Mouse (Mus musculus) forebrain, embryonic 11.5 days (tissue): ENCODE results near the gene Bri3. TPM values are rescaled to one million over a fixed set of nuclear protein-coding genes. Genes with fewer than 3 reads are reported as not detected.

Experiments used
- ATAC-seq: fragments of 200-750 bp; cut with Nextera tagmentation; replicated peaks from 2 replicates; pipeline ENCODE4 v1.8.0; 2017; ENCODE audit warnings: moderate TSS enrichment; ENCODE audit not compliant: low FRiP score
- DNase-seq: peaks from one replicate; pipeline ENCODE4 v3.0.0-alpha.2; 2017; ENCODE audit warnings: low spot score
- H3K27ac ChIP-seq: fragments of 300-500 bp; sonication (generic); 2 replicates; pipeline ENCODE4 v1.5.1; 2014; ENCODE audit warnings: low read depth, low read length
- H3K27me3 ChIP-seq: fragments of 300-500 bp; sonication (generic); 2 replicates; pipeline ENCODE4 v1.6.1; 2014; ENCODE audit warnings: mild to moderate bottlenecking, low read length, mixed read lengths; ENCODE audit not compliant: control insufficient read depth, insufficient read depth
- H3K36me3 ChIP-seq: fragments of 300-500 bp; sonication (generic); 2 replicates; pipeline ENCODE4 v1.6.1; 2014; ENCODE audit warnings: mild to moderate bottlenecking, low read length, moderate library complexity, mixed read lengths; ENCODE audit not compliant: control insufficient read depth, insufficient read depth
- H3K4me1 ChIP-seq: fragments of 300-500 bp; sonication (generic); replicated peaks from 2 replicates; pipeline ENCODE4 v1.6.1; 2014; ENCODE audit warnings: low read length, mixed read lengths; ENCODE audit not compliant: control insufficient read depth, insufficient read depth
- H3K4me2 ChIP-seq: fragments of 300-500 bp; sonication (generic); 2 replicates; pipeline ENCODE4 v1.6.1; 2014; ENCODE audit warnings: low read depth, mild to moderate bottlenecking, low read length, moderate library complexity, mixed read lengths; ENCODE audit not compliant: severe bottlenecking
- H3K4me3 ChIP-seq: fragments of 300-500 bp; sonication (generic); 2 replicates; pipeline ENCODE4 v1.5.1; 2014; ENCODE audit warnings: low read depth, low read length
- H3K9ac ChIP-seq: fragments of 300-500 bp; sonication (generic); 2 replicates; pipeline ENCODE4 v1.6.1; 2014; ENCODE audit warnings: low read length
- H3K9me3 ChIP-seq: fragments of 300-500 bp; sonication (generic); 2 replicates; pipeline ENCODE4 v1.6.1; 2016; ENCODE audit warnings: low read length, mixed read lengths; ENCODE audit not compliant: control insufficient read depth
- WGBS: fragments of 180-500 bp; shearing (Covaris S2); extraction: QIAGEN DNeasy Blood & Tissue Kit; methylation state at CpG from one replicate; pipeline ENCODE4 v1.1.7; 2014; 5-methylcytosine and 5-hydroxymethylcytosine counted together
- polyA plus RNA-seq: library from polyadenylated mRNA; unstranded; fragments of >200 nt; fragmentation: Nextera tagmentation; extraction: Ambion mirVana; gene quantifications from 2 replicates; pipeline ENCODE4 v1.2.1, GENCODE M21; 2014

The Bri3 gene
- polyA plus RNA-seq, 1 experiment from 2014 or later, result 136 TPM

DNA sequence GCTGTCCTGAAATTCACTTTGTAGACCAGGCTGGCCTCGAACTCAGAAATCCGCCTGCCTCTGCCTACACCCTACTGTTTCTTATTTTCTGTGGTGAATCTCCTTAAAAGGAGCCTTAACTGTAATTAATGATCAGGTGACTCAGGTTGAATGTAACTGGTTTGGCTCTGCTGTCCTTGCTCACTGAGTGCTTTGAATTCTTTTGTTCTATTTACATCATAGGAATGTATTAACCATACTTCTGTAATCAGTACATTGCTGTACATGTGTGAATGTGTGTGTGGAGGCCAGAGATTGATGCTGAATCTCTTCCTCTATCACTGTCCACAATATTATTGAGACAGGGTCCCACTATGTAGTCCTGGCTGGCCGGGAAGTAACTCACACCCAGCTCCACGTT lies 64.7 kb downstream of the Bri3 start:
- Histone ChIP-seq H3K27ac (no peak overlapping the region), H3K4me3 (no peak overlapping the region), H3K27me3 (no peaks in the 10 kb centered on the region), H3K9me3 (no peaks in the 10 kb centered on the region), H3K4me1 (no peaks in the 10 kb centered on the region), H3K4me2 (no peak overlapping the region), H3K36me3 (no peaks in the 10 kb centered on the region), H3K9ac (no peak overlapping the region)
- no peak for ATAC-seq
- no peak for DNase-seq
- 78% methylated on average over 4 of the region's 4 CpGs for WGBS

GRCm38 (mm10) chr5:144312183-144312582 lies 67.9 kb downstream of the Bri3 start:
- Histone ChIP-seq H3K4me3 (no peak overlapping the region), H3K4me2 (no peak overlapping the region), H3K36me3 (no peaks in the 10 kb centered on the region), H3K27me3 (no peaks in the 10 kb centered on the region), H3K4me1 (no peaks in the 10 kb centered on the region), H3K27ac (no peak overlapping the region), H3K9me3 (no peaks in the 10 kb centered on the region), H3K9ac (no peak overlapping the region)
- no peak for ATAC-seq
- WGBS, result 87% methylated on average over 7 of the region's 7 CpGs
- DNase-seq, result no peak

DNA sequence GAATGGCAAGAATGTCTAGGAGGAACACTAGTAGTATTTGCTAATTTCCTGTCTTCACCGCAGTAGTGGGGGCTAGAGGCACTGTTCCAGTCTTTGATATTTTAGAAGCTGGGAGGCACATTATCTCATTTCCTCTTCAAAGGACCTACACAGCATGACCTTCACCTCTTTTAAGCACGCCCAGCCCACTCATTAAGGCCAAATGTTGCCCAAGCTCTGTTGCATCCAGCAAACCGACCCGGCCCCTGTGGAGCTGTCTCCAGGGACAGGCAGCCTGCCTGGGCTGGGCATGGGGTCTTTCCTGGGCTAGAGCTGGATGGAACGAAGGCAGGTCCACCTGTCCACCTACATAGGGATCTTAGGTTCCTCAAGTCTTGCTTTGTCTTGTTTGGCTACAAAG lies 69.1 kb downstream of the Bri3 start:
- DNase-seq, result no peak
- Histone ChIP-seq H3K9me3 (no peaks in the 10 kb centered on the region), H3K4me3 (no peak overlapping the region), H3K4me2 (no peak overlapping the region), H3K9ac (no peak overlapping the region), H3K27me3 (no peaks in the 10 kb centered on the region), H3K27ac (no peak overlapping the region), H3K36me3 (no peaks in the 10 kb centered on the region), H3K4me1 (no peaks in the 10 kb centered on the region)
- no peak for ATAC-seq
- WGBS, result 33% methylated on average over 5 of the region's 5 CpGs

GRCm38 (mm10) chr5:144314731-144315494 lies 70.7 kb downstream of the Bri3 start:
- H3K4me3 ChIP-seq, result no peak overlapping the region
- H3K27me3 ChIP-seq, result no peaks in the 10 kb centered on the region
- H3K36me3 ChIP-seq, result no peaks in the 10 kb centered on the region
- no peaks in the 10 kb centered on the region for H3K9me3 ChIP-seq
- no peak overlapping the region for H3K27ac ChIP-seq
- H3K4me2 ChIP-seq, result no peak overlapping the region
- no peak overlapping the region for H3K9ac ChIP-seq
- no peak for ATAC-seq
- H3K4me1 ChIP-seq, result no peaks in the 10 kb centered on the region
- DNase-seq, result no peak
- 93% methylated on average over 12 of the region's 12 CpGs for WGBS

DNA sequence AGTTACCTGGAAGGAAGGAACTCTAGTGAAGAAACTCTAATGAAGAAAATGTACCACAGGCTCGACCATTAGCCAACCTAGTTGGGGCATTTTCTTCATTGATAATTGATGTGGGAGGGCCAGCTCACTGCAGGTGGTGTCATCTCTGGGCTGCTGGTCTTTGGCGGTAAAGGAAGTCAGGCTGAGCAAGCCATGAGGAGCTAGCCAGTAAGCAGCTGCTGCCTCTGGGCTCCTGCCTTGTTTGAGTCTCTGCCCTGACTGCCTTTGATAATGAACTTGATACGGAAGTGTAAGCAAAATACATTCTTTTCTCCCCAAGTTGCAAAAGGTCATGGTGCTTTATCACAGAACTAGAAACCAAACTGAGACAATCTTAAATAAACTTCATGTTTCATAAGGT lies 72.2 kb downstream of the Bri3 start:
- Histone ChIP-seq H3K27ac (no peak overlapping the region), H3K4me3 (no peak overlapping the region), H3K4me1 (no peaks in the 10 kb centered on the region), H3K9me3 (no peaks in the 10 kb centered on the region), H3K9ac (no peak overlapping the region), H3K4me2 (no peak overlapping the region), H3K36me3 (no peaks in the 10 kb centered on the region), H3K27me3 (no peaks in the 10 kb centered on the region)
- 74% methylated on average over 3 of the region's 3 CpGs for WGBS
- ATAC-seq (no peak), DNase-seq (no peak)

GRCm38 (mm10) chr5:144317426-144317825 lies 73.2 kb downstream of the Bri3 start:
- no peak for ATAC-seq
- WGBS, result 94% methylated on average over 8 of the region's 8 CpGs

GRCm38 (mm10) chr5:144318286-144318685 lies 74.0 kb downstream of the Bri3 start:
- DNase-seq (no peak), ATAC-seq (no peak)
- WGBS, result 63% methylated on average over 6 of the region's 6 CpGs
- Histone ChIP-seq H3K4me3 (no peak overlapping the region), H3K9ac (no peak overlapping the region), H3K9me3 (no peaks in the 10 kb centered on the region), H3K27ac (no peak overlapping the region), H3K4me2 (no peak overlapping the region), H3K4me1 (no peaks in the 10 kb centered on the region), H3K36me3 (no peaks in the 10 kb centered on the region), H3K27me3 (no peaks in the 10 kb centered on the region)

More at GRCm38 (mm10) chr5:144317426-144317825, 73.2 kb downstream of the Bri3 start:
- Histone ChIP-seq H3K9ac (no peak overlapping the region), H3K27me3 (no peaks in the 10 kb centered on the region), H3K4me1 (no peaks in the 10 kb centered on the region), H3K9me3 (no peaks in the 10 kb centered on the region), H3K36me3 (no peaks in the 10 kb centered on the region), H3K4me2 (no peak overlapping the region), H3K27ac (no peak overlapping the region), H3K4me3 (no peak overlapping the region)
- no peak for DNase-seq

GRCm38 (mm10) chr5:144321681-144322080 lies 77.4 kb downstream of the Bri3 start:
- ATAC-seq (no peak), DNase-seq (no peak)
- H3K4me2 ChIP-seq, result no peak overlapping the region
- H3K36me3 ChIP-seq, result no peaks in the 10 kb centered on the region
- H3K4me1 ChIP-seq, result no peaks in the 10 kb centered on the region
- no peaks in the 10 kb centered on the region for H3K9me3 ChIP-seq
- H3K27me3 ChIP-seq, result no peaks in the 10 kb centered on the region
- 79% methylated on average over 7 of the region's 7 CpGs for WGBS
- no peak overlapping the region for H3K4me3 ChIP-seq
- no peak overlapping the region for H3K27ac ChIP-seq
- H3K9ac ChIP-seq, result no peak overlapping the region

GRCm38 (mm10) chr5:144322717-144323116 lies 78.5 kb downstream of the Bri3 start:
- no peak overlapping the region for H3K9ac ChIP-seq
- no peak for ATAC-seq

More at GRCm38 (mm10) chr5:144322717-144323116, 78.5 kb downstream of the Bri3 start:
- H3K4me1 ChIP-seq, result no peaks in the 10 kb centered on the region
- WGBS, result 86% methylated on average over 3 of the region's 3 CpGs
- no peak overlapping the region for H3K4me2 ChIP-seq
- no peaks in the 10 kb centered on the region for H3K36me3 ChIP-seq
- H3K27ac ChIP-seq, result no peak overlapping the region
- H3K27me3 ChIP-seq, result no peaks in the 10 kb centered on the region
- no peaks in the 10 kb centered on the region for H3K9me3 ChIP-seq
- no peak overlapping the region for H3K4me3 ChIP-seq
- DNase-seq, result no peak
